In genomic region chr10:67283516-67283915, GRCm38 (mm10) we compare ENCODE assay signal across 8 mouse cellular contexts. TPM values are rescaled to one million over a fixed set of nuclear protein-coding genes. Genes with fewer than 3 reads are reported as not detected.
DNase-seq lines count a peak whose midpoint lies in the region; ATAC-seq lines count a peak whose summit lies in the region.

No protein-coding gene starts in this region.

- no peaks in the 10 kb centered on the region for H3K36me3 ChIP-seq in forebrain, embryonic 12.5 days (replicated peaks)
- no peaks in the 10 kb centered on the region for H3K36me3 ChIP-seq in midbrain, embryonic 12.5 days

- H3K27ac ChIP-seq in forebrain, embryonic 12.5 days = no peak overlapping the region
- H3K27ac ChIP-seq in midbrain, embryonic 12.5 days (replicated peaks) = no peak overlapping the region

- no peak overlapping the region for H3K9ac ChIP-seq in forebrain, embryonic 12.5 days
- peak overlapping the region; percentile 31; the same call in 1 of the 2 replicates for H3K9ac ChIP-seq in midbrain, embryonic 12.5 days (replicated peaks)

- ATAC-seq in forebrain, embryonic 12.5 days (ENCODE audit: low FRiP score) = no peak
- no peak for ATAC-seq in midbrain, embryonic 12.5 days (ENCODE audit: low FRiP score, low read depth)

- DNase-seq in gastrocnemius, postnatal 25 days = peak; percentile 56
- DNase-seq in gastrocnemius, postnatal 36 days = no peak
- DNase-seq in kidney, postnatal 25 days = peak; percentile 23 to 47
- no peak for DNase-seq in retina, postnatal 1 day
- DNase-seq in retina, embryonic 14.5 days (ENCODE audit: low spot score) = no peak
- DNase-seq in T-cell, adult 2 months (ENCODE audit: low spot score) = no peak

- H3K4me3 ChIP-seq in forebrain, embryonic 12.5 days (replicated peaks) = 0 out of 2 replicates have a peak overlapping the region, but pooled peaks have one; percentile 91
- H3K4me3 ChIP-seq in midbrain, embryonic 12.5 days = peak overlapping the region; percentile 90; the same call in 1 of the 2 replicates

- peak overlapping the region; percentile 92 for H3K4me2 ChIP-seq in forebrain, embryonic 12.5 days
- peak overlapping the region; percentile 90 for H3K4me2 ChIP-seq in midbrain, embryonic 12.5 days (replicated peaks)

- 88% methylated on average over 9 of the region's 9 CpGs for WGBS in forebrain, embryonic 12.5 days
- WGBS in midbrain, embryonic 12.5 days = 84% methylated on average over 9 of the region's 9 CpGs

- no peaks in the 10 kb centered on the region for H3K27me3 ChIP-seq in forebrain, embryonic 12.5 days
- H3K27me3 ChIP-seq in midbrain, embryonic 12.5 days = no peaks in the 10 kb centered on the region

- peaks cover 29% of the 10 kb centered on the region for H3K4me1 ChIP-seq in forebrain, embryonic 12.5 days
- H3K4me1 ChIP-seq in midbrain, embryonic 12.5 days = peaks cover 20% of the 10 kb centered on the region

- H3K9me3 ChIP-seq in forebrain, embryonic 12.5 days = no peaks in the 10 kb centered on the region
- H3K9me3 ChIP-seq in midbrain, embryonic 12.5 days = no peaks in the 10 kb centered on the region

- intact Hi-C loops in gastrocnemius, postnatal 36 days (cut with DNase I) = no loop called here

RNA-seq across cellular contexts. Expression of gene Nrbf2, which starts 1.6 kb away (rescaled TPM):
- total RNA-seq in gastrocnemius, postnatal 25 days (2021) = 10 to 100 TPM in 1 of 2 experiments, 1 to 10 TPM in 1; 8.6 to 10.2 TPM
- 10 to 100 TPM; 10.4 to 12.4 TPM for total RNA-seq in gastrocnemius, postnatal 36 days (2021)
- polyA plus RNA-seq in forebrain, embryonic 12.5 days (2016; fragmentation: Nextera tagmentation; extraction: Ambion mirVana) = 38.8 and 41.3 TPM in 2 replicates
- polyA plus RNA-seq in midbrain, embryonic 12.5 days (2016; fragmentation: Nextera tagmentation; extraction: Ambion mirVana) = 43.5 and 43.8 TPM in 2 replicates

Comparison
In these comparisons a context has a peak if more than half of its experiments do, and no peak if none do; other contexts are left out.
1. DNase-seq: peak in gastrocnemius, postnatal 25 days (single experiment) and kidney, postnatal 25 days (2 of 2); none in gastrocnemius, postnatal 36 days (0 of 2), retina, postnatal 1 day (single experiment), retina, embryonic 14.5 days (single experiment) and T-cell, adult 2 months (single experiment).